Mouse (Mus musculus) cerebellum, adult 2 months (tissue): ENCODE data around the gene Ldlrad3.

Experiments
- CTCF ChIP-seq: fragments of 200-500 bp; IDR thresholded peaks from 2 replicates; pipeline ENCODE4 v1.5.1; 2011; ENCODE audit warnings: low read depth, mild to moderate bottlenecking, control low read depth, low read length, moderate library complexity, borderline replicate concordance; ENCODE audit not compliant: insufficient read depth
- POLR2A ChIP-seq: fragments of 200-500 bp; IDR thresholded peaks from 2 replicates; pipeline ENCODE4 v1.6.1; 2011; ENCODE audit warnings: low read length, control low read depth, borderline replicate concordance; ENCODE audit not compliant: insufficient read depth

- TF ChIP-seq CTCF (no peak), POLR2A (no peak)
Measured at GRCm38 (mm10) chr2:102190956-102191355, 4.8 kb upstream of the Ldlrad3 start.
